Mouse (Mus musculus) stomach, embryonic 14.5 days (tissue): ENCODE data around the gene Tmem80. TPM values are rescaled to one million over a fixed set of nuclear protein-coding genes. Genes with fewer than 3 reads are reported as not detected.

ENCODE experiments used
- ATAC-seq: fragments of 200-750 bp; cut with Nextera tagmentation; 2 replicates; pipeline ENCODE4 v1.8.0; 2017; ENCODE audit warnings: low read depth, moderate TSS enrichment; ENCODE audit not compliant: insufficient number of reproducible peaks, insufficient read depth, low FRiP score
- H3K27ac ChIP-seq: fragments of 300-500 bp; sonication (generic); 2 replicates; pipeline ENCODE4 v1.5.1; 2014; ENCODE audit warnings: mild to moderate bottlenecking, low read length, moderate library complexity, mixed read lengths
- H3K27me3 ChIP-seq: fragments of 300-500 bp; sonication (generic); 2 replicates; pipeline ENCODE4 v1.6.1; 2014; ENCODE audit warnings: low read length, control low read depth, mixed read lengths; ENCODE audit not compliant: control insufficient read depth, insufficient read depth
- H3K36me3 ChIP-seq: fragments of 300-500 bp; sonication (generic); 2 replicates; pipeline ENCODE4 v1.6.1; 2014; ENCODE audit warnings: mild to moderate bottlenecking, control low read depth, low read length, moderate library complexity, mixed read lengths; ENCODE audit not compliant: control insufficient read depth, insufficient read depth
- H3K4me1 ChIP-seq: fragments of 300-500 bp; sonication (generic); 2 replicates; pipeline ENCODE4 v1.6.1; 2014; ENCODE audit warnings: low read length, control low read depth, mixed read lengths; ENCODE audit not compliant: control insufficient read depth, insufficient read depth
- H3K4me2 ChIP-seq: fragments of 300-500 bp; sonication (generic); replicated peaks from 2 replicates; pipeline ENCODE4 v1.6.1; 2014; ENCODE audit warnings: low read depth, low read length, control low read depth
- H3K4me3 ChIP-seq: fragments of 300-500 bp; sonication (generic); 2 replicates; pipeline ENCODE4 v1.5.1; 2014; ENCODE audit warnings: low read depth, low read length, control low read depth
- H3K9ac ChIP-seq: fragments of 300-500 bp; sonication (generic); replicated peaks from 2 replicates; pipeline ENCODE4 v1.6.1; 2014; ENCODE audit warnings: low read depth, mild to moderate bottlenecking, control low read depth, low read length, moderate library complexity, mixed read lengths
- H3K9me3 ChIP-seq: fragments of 300-500 bp; sonication (generic); 2 replicates; pipeline ENCODE4 v1.6.1; 2016; ENCODE audit warnings: low read depth, low read length, control low read depth; ENCODE audit not compliant: control insufficient read depth
- WGBS: fragments of 180-500 bp; shearing (Covaris S2); extraction: QIAGEN DNeasy Blood & Tissue Kit; methylation state at CpG from one replicate; pipeline ENCODE4 v1.1.7; 2014; 5-methylcytosine and 5-hydroxymethylcytosine counted together
- polyA plus RNA-seq: library from polyadenylated mRNA; unstranded; fragments of >200 nt; fragmentation: Nextera tagmentation; extraction: Ambion mirVana; gene quantifications from 2 replicates; pipeline ENCODE4 v1.2.1, GENCODE M21; 2014

The Tmem80 gene
- polyA plus RNA-seq, 1 experiment from 2014 or later: 32.4 TPM

GRCm38 (mm10) chr7:141293852-141294471 lies 33.6 kb upstream of the Tmem80 start:
- H3K4me2 ChIP-seq: peak overlapping the region; percentile 74
- H3K9ac ChIP-seq: no peak overlapping the region; the same call in 1 of the 2 replicates
- H3K4me3 ChIP-seq: peak overlapping the region; percentile 33
- H3K27me3 ChIP-seq: peaks cover 31% of the 10 kb centered on the region
- no peak for ATAC-seq
- 0 out of 2 replicates have a peak, but pooled peaks cover 4% of the 10 kb centered on the region for H3K36me3 ChIP-seq
- H3K4me1 ChIP-seq: 0 out of 2 replicates have a peak, but pooled peaks cover 13% of the 10 kb centered on the region
- H3K9me3 ChIP-seq: no peaks in the 10 kb centered on the region
- WGBS: under 1% methylated on average over 52 of the region's 53 CpGs
- H3K27ac ChIP-seq: no peak overlapping the region

GRCm38 (mm10) chr7:141294479-141294878 lies 33.1 kb upstream of the Tmem80 start:
- peaks cover 31% of the 10 kb centered on the region for H3K27me3 ChIP-seq
- ATAC-seq: no peak

DNA sequence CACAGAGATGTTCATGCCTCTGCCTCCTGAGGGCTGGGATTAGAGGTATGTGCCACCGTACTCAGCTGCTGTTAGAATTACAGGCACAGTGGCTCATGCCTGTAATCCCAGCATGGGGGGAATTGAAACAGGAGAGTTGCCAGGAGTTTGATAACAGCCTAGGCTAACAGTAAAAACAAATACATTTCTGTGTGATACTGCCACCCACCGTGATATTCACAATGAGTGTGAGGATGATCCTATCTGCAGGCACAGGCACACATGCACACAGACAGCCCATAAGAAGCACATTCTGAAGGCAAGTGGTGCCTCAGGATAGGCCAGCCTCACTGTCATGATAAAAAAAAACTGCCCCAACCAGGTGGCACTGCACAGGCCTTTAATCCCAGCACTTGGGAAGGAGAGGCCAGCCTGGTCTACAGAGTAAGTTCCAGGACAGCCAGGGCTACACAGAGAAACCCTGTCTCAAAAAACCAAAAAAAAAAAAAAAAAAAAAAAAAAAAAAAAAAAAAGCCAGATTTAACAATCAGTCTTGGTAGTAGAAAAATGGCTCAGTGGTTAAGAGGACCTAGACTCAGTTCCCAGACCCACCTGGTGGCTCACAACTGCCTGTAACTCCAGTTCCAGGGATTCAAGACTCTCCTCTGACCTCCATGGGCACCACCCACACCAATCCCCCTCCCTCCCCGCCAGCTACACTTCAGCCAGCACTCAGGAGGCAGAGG lies 29.5 kb upstream of the Tmem80 start:
- Histone ChIP-seq H3K36me3 (peaks cover 29% of the 10 kb centered on the region), H3K4me1 (0 out of 2 replicates have a peak, but pooled peaks cover 13% of the 10 kb centered on the region), H3K4me2 (no peak overlapping the region), H3K9me3 (no peaks in the 10 kb centered on the region), H3K4me3 (no peak overlapping the region), H3K27me3 (peaks cover 20% of the 10 kb centered on the region), H3K27ac (no peak overlapping the region), H3K9ac (no peak overlapping the region)
- no peak for ATAC-seq
- WGBS: 72% methylated on average over 3 of the region's 3 CpGs

More at GRCm38 (mm10) chr7:141294479-141294878, 33.1 kb upstream of the Tmem80 start:
- 12% methylated on average over 22 of the region's 22 CpGs for WGBS
- H3K27ac ChIP-seq: no peak overlapping the region
- peak overlapping the region; percentile 74 for H3K4me2 ChIP-seq
- H3K4me1 ChIP-seq: 0 out of 2 replicates have a peak, but pooled peaks cover 13% of the 10 kb centered on the region
- no peaks in the 10 kb centered on the region for H3K9me3 ChIP-seq
- peak overlapping the region; percentile 33 for H3K4me3 ChIP-seq
- 0 out of 2 replicates have a peak, but pooled peaks cover 8% of the 10 kb centered on the region for H3K36me3 ChIP-seq
- H3K9ac ChIP-seq: no peak overlapping the region

DNA sequence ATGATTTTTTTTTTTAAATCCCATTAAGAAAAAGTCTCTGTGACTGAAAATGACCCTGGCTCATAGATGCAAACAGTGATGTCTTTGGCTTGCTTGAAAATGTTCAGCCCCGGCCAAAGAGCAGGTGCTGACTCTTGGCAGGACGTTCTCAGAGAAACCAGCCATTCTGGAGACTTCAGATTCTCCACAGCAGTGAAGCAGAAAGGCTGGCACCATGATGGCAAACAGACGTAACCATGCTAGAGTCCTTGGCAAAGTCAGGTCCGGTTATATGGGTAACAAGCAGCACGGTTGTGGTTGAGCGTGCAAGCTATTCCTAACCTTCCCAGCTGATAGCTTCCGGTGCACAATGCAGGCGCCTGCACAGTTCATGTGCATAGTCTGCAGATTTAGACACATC lies 28.4 kb upstream of the Tmem80 start:
- peaks cover 37% of the 10 kb centered on the region for H3K36me3 ChIP-seq
- H3K9ac ChIP-seq: no peak overlapping the region
- peaks cover 12% of the 10 kb centered on the region; the same call in 1 of the 2 replicates for H3K27me3 ChIP-seq
- H3K27ac ChIP-seq: no peak overlapping the region
- 94% methylated on average over 8 of the region's 8 CpGs for WGBS
- 0 out of 2 replicates have a peak, but pooled peaks cover 6% of the 10 kb centered on the region for H3K4me1 ChIP-seq
- H3K4me2 ChIP-seq: no peak overlapping the region
- ATAC-seq: no peak
- no peaks in the 10 kb centered on the region for H3K9me3 ChIP-seq
- no peak overlapping the region for H3K4me3 ChIP-seq

GRCm38 (mm10) chr7:141301386-141301785 lies 26.2 kb upstream of the Tmem80 start:
- WGBS: 96% methylated on average over 9 of the region's 9 CpGs
- peaks cover 57% of the 10 kb centered on the region for H3K36me3 ChIP-seq

GRCm38 (mm10) chr7:141302702-141303268 lies 24.8 kb upstream of the Tmem80 start:
- H3K4me2 ChIP-seq: no peak overlapping the region
- H3K27me3 ChIP-seq: no peaks in the 10 kb centered on the region
- no peak for ATAC-seq
- H3K9me3 ChIP-seq: no peaks in the 10 kb centered on the region
- H3K36me3 ChIP-seq: peaks cover 63% of the 10 kb centered on the region
- no peak overlapping the region for H3K27ac ChIP-seq
- 86% methylated on average over 1 of the region's 1 CpGs for WGBS
- H3K9ac ChIP-seq: no peak overlapping the region
- H3K4me3 ChIP-seq: no peak overlapping the region
- no peaks in the 10 kb centered on the region for H3K4me1 ChIP-seq

More at GRCm38 (mm10) chr7:141301386-141301785, 26.2 kb upstream of the Tmem80 start:
- H3K9ac ChIP-seq: no peak overlapping the region
- no peaks in the 10 kb centered on the region for H3K9me3 ChIP-seq
- H3K4me1 ChIP-seq: no peaks in the 10 kb centered on the region
- no peak for ATAC-seq
- H3K4me2 ChIP-seq: no peak overlapping the region
- H3K27me3 ChIP-seq: no peaks in the 10 kb centered on the region
- H3K27ac ChIP-seq: no peak overlapping the region
- H3K4me3 ChIP-seq: no peak overlapping the region

- no peak overlapping the region for H3K9ac ChIP-seq
- H3K4me3 ChIP-seq: no peak overlapping the region
- no peaks in the 10 kb centered on the region for H3K9me3 ChIP-seq
- no peaks in the 10 kb centered on the region for H3K4me1 ChIP-seq
- peaks cover 77% of the 10 kb centered on the region for H3K36me3 ChIP-seq
- no peak overlapping the region for H3K4me2 ChIP-seq
- no peak for ATAC-seq
- 84% methylated on average over 4 of the region's 4 CpGs for WGBS
- H3K27ac ChIP-seq: no peak overlapping the region
- no peaks in the 10 kb centered on the region for H3K27me3 ChIP-seq
These were observed 23.0 kb upstream of the Tmem80 start for GRCm38 (mm10) chr7:141304537-141304936.

DNA sequence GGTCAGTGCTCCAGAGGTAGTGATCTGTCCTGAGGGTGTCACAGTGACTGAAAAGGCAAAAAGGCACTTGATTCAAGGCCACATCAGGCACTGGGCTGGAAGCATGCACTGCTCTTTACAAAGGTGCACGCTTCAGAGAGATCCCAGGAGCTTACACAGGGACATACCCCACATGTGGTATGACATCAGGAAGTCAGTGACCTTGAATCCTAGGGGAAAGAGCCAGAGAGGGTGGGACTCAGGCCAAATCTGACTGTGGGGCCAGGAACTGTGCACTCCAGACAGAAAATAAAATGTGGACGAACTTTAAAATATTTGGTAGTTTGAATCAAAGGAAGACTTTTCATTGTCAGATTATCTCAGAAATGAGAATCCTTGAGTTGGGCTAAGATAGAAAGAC lies 13.1 kb upstream of the Tmem80 start:
- no peak for ATAC-seq
- Histone ChIP-seq H3K4me1 (no peaks in the 10 kb centered on the region), H3K9me3 (no peaks in the 10 kb centered on the region), H3K27ac (no peak overlapping the region), H3K27me3 (no peaks in the 10 kb centered on the region), H3K9ac (no peak overlapping the region), H3K4me2 (no peak overlapping the region), H3K36me3 (peaks cover 91% of the 10 kb centered on the region), H3K4me3 (no peak overlapping the region)
- 96% methylated on average over 2 of the region's 2 CpGs for WGBS
